Mouse (Mus musculus) lung, adult 2 months (tissue): ENCODE results near the gene Ptprd.

Source experiments
- CTCF ChIP-seq: fragments of 200-500 bp; IDR thresholded peaks from 2 replicates; pipeline ENCODE4 v1.5.1; 2011; ENCODE audit warnings: mild to moderate bottlenecking, low read length, control low read depth; ENCODE audit not compliant: insufficient read depth
- POLR2A ChIP-seq: fragments of 200-500 bp; IDR thresholded peaks from 2 replicates; pipeline ENCODE4 v1.6.1; 2011; ENCODE audit warnings: low read depth, mild to moderate bottlenecking, control low read depth, low read length, borderline replicate concordance; ENCODE audit errors: extremely low read depth

DNA sequence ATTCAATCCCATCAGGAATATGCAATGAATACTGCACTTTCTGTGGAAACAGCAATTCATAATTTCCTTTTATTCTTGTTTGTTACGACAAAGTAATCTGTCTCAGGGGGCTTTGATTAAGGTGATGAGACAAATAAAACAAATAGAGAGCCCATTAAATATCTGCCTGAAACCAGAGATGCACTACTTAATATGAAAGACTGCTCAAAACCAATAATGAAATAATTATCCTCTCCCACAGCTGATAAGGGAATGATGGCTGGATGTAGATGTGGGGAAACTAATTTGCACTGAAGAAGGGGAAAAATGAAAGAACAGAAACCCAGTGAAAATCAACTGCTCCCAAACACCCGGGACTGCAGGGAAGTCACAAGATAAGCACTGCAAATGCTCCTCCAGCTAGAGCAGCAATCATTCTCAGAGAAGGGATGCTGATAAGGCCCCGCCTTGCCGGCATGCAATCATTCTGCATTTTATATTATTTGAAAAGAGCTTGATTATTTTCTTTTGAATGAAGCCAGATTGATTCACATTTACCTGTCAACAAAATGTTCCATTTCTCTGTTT lies 1432.1 kb downstream of the Ptprd start:
- TF ChIP-seq CTCF (no peak), POLR2A (no peak)
